In genomic region chr17:36896583-36896982, GRCm38 (mm10) we compare ENCODE assay signal across 9 mouse cellular contexts. TPM values are rescaled to one million over a fixed set of nuclear protein-coding genes. Genes with fewer than 3 reads are reported as not detected.
DNase-seq lines count a peak whose midpoint lies in the region.
"Had no signal": no experiment of that assay in that cellular context is flagged by ENCODE, and none has a peak within 500 bp of the region (broad histone marks: within the 10 kb centered on the region; RNA-seq: fewer than 3 reads in every experiment).

No protein-coding gene starts in this region.

- DNase-seq in gastrocnemius, postnatal 14 days, result peak; percentile 8
- no peak for DNase-seq in gastrocnemius, postnatal 25 days
- peak; percentile 41 to 46 for DNase-seq in right cerebral cortex, adult 2 months (ENCODE audit: low spot score in 2 of 2)
- no peak for DNase-seq in right cerebral cortex, postnatal 25 days
- DNase-seq in c-Kit-negative CD71-positive TER-119-positive erythroid progenitor cells, embryonic 14.5 days (ENCODE audit: low read depth, low spot score), result peak; percentile 52
- peak; percentile 24 to 63 for DNase-seq in heart, postnatal 10 days
- peak; percentile 63 for DNase-seq in lung, postnatal 14 days
- no peak for DNase-seq in Muller cell, postnatal 12 days (ENCODE audit: inconsistent ontology term)

- intact Hi-C loops in gastrocnemius, postnatal 14 days (cut with DNase I; ENCODE audit: low total_unique reads), result no loop called here
- intact Hi-C loops in heart, postnatal 10 days (cut with DNase I), result no loop called here

RNA-seq across cellular contexts. Expression of gene Trim31, which starts 1.3 kb away (rescaled TPM):
- not detected for total RNA-seq in gastrocnemius, postnatal 14 days (2021)
- total RNA-seq in gastrocnemius, postnatal 25 days (2021), result not detected
- not detected for total RNA-seq in heart, postnatal 10 days (2021)

RNA-seq across cellular contexts. Expression of gene Trim40, which starts 6.7 kb away (rescaled TPM):
- not detected for total RNA-seq in gastrocnemius, postnatal 14 days (2021)
- not detected for total RNA-seq in gastrocnemius, postnatal 25 days (2021)
- total RNA-seq in heart, postnatal 10 days (2021), result not detected
- total RNA-seq: layer of hippocampus, postnatal 25 days had no signal

RNA-seq across cellular contexts. Expression of gene Trim10, which starts 27.2 kb away (rescaled TPM):
- not detected for total RNA-seq in gastrocnemius, postnatal 14 days (2021)
- under 1 TPM in 1 of 2 experiments, not detected in 1; 0.16 TPM for total RNA-seq in gastrocnemius, postnatal 25 days (2021)
- total RNA-seq in heart, postnatal 10 days (2021), result under 1 TPM; 0.60 to 0.93 TPM

RNA-seq across cellular contexts. Expression of gene Trim15, which starts 29.6 kb away (rescaled TPM):
- total RNA-seq in gastrocnemius, postnatal 14 days (2021), result not detected
- not detected for total RNA-seq in gastrocnemius, postnatal 25 days (2021)
- total RNA-seq in heart, postnatal 10 days (2021), result not detected
- total RNA-seq: layer of hippocampus, postnatal 25 days had no signal

RNA-seq across cellular contexts. Expression of gene Rnf39, which starts 46.1 kb away (rescaled TPM):
- total RNA-seq in gastrocnemius, postnatal 14 days (2021), result not detected
- total RNA-seq in gastrocnemius, postnatal 25 days (2021), result under 1 TPM in 1 of 2 experiments, not detected in 1; 0.38 TPM
- total RNA-seq in heart, postnatal 10 days (2021), result under 1 TPM; 0.22 to 0.43 TPM

Comparison
In these comparisons a context has a peak if more than half of its experiments do, and no peak if none do; other contexts are left out.
1. DNase-seq: peak in gastrocnemius, postnatal 14 days (single experiment), right cerebral cortex, adult 2 months (2 of 2), c-Kit-negative CD71-positive TER-119-positive erythroid progenitor cells, embryonic 14.5 days (single experiment), heart, postnatal 10 days (2 of 2) and lung, postnatal 14 days (single experiment); none in gastrocnemius, postnatal 25 days (single experiment), right cerebral cortex, postnatal 25 days (single experiment) and Muller cell, postnatal 12 days (single experiment).